Mouse (Mus musculus): ENCODE data around the gene Tet3. TPM values are rescaled to one million over a fixed set of nuclear protein-coding genes. Genes with fewer than 3 reads are reported as not detected.
A peak's percentile ranks its signal among the peaks of the same experiment; 100 is the strongest.

Tet3 gene
- total and polyA plus RNA-seq, 2 experiments from 2014 or later, result 30.8 to 41.9 TPM

DNA sequence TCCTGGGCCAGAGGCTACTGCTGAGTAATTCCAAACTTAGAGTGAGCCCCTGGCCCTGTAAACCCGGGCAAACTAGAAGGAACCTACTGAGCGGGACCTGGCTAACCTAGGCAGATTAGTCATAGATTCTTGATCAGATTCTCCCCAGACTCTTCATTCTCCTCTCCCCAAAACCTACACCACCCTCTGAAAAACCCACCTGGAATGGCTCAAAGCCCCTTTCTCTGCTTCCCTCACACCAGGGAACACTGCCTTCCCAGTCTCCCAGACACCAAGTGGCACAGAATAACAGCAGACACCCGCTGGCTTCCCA, 18.7 kb downstream of the Tet3 start:
- peak overlapping the region; percentile 89 for H3K9ac ChIP-seq (replicated peaks; ENCODE audit: low read length)
- 14% methylated on average over 3 of the region's 3 CpGs for WGBS
- H3K4me3 ChIP-seq (ENCODE audit: low read length), result peak overlapping the region; percentile 68
- peak overlapping the region; percentile 79 for H3K4me2 ChIP-seq (ENCODE audit: low read depth, low read length)
- no peak for TF ChIP-seq CTCF (IDR thresholded peaks at IDR 0.05; ENCODE audit: low read depth)
- ATAC-seq (no peak), DNase-seq (ENCODE audit: low spot score) (no peak)
- no peaks in the 10 kb centered on the region for H3K27me3 ChIP-seq (ENCODE audit: insufficient read depth, low read length)
- no peaks in the 10 kb centered on the region for H3K9me3 ChIP-seq (ENCODE audit: low read length)
- peak overlapping the region; percentile 97; the same call in 1 of the 2 replicates for H3K27ac ChIP-seq
- H3K4me1 ChIP-seq (ENCODE audit: insufficient read depth, low read length), result peaks cover 57% of the 10 kb centered on the region
- no peaks in the 10 kb centered on the region for H3K36me3 ChIP-seq (ENCODE audit: insufficient read depth, low read length)

DNA sequence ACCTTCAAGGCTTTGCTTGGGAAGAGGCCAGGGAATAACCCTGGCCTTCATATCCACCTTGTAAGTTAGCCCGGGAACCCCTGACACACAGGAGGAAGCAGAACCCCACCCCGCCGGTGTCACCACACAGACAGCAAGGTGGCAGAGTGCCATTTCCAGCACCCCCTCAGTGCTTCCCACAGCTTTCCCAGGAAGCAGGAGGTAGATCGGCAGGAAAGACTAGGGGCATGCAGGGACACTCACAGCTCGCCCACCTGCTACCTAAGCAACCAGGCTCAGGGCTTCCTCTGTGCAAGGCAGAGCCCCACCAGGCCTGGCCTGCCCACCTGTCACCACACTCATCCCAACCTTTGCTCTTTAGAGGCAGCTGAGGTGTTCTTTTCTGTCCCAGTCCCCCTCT, 19.1 kb downstream of the Tet3 start:
- H3K4me3 ChIP-seq (ENCODE audit: low read length), result peak overlapping the region; percentile 68
- peaks cover 57% of the 10 kb centered on the region for H3K4me1 ChIP-seq (ENCODE audit: insufficient read depth, low read length)
- H3K27ac ChIP-seq, result peak overlapping the region; percentile 97; the same call in 1 of the 2 replicates
- WGBS, result 41% methylated on average over 5 of the region's 5 CpGs
- no peaks in the 10 kb centered on the region for H3K36me3 ChIP-seq (ENCODE audit: insufficient read depth, low read length)
- no peak for DNase-seq (ENCODE audit: low spot score)
- peak overlapping the region; percentile 79 for H3K4me2 ChIP-seq (ENCODE audit: low read depth, low read length)
- H3K9me3 ChIP-seq (ENCODE audit: low read length), result no peaks in the 10 kb centered on the region
- H3K9ac ChIP-seq (replicated peaks; ENCODE audit: low read length), result peak overlapping the region; percentile 89
- H3K27me3 ChIP-seq (ENCODE audit: insufficient read depth, low read length), result no peaks in the 10 kb centered on the region
- no peak for TF ChIP-seq CTCF (IDR thresholded peaks at IDR 0.05; ENCODE audit: low read depth)
- no peak for ATAC-seq

DNA sequence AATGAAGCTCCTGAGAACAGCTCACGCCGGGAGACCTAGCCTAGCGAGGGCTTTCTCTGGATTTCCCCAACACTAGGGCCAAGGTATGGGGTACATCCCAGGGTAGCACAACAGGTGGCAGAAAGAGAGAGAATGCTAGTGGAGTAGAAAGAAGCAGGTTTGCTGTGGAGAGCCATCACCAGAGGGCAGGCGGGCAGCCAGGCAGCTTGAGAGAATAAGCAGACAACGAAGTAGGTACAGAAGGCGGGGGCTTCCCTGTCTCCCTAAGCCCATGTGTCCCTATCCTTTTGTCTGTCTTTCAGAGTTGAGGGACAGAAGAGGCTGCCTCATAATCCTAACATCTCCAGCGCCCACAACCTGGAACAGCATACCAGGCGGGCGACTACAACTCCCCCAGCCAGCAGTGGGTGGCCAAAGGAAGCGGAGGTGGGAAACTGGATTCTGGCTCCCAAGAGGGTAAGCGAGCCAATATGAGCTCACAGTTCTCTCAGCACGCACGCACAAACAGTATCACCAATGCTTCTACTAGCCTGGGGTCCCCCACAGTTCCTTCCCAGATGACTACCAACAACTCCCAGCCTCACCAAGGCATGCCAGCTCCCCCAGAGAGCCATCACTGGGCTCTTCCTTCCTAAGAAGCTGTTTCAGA, 19.6 kb downstream of the Tet3 start:
- Histone ChIP-seq H3K4me3 (ENCODE audit: low read length) (peak overlapping the region; percentile 68), H3K27ac (no peak overlapping the region), H3K9ac (replicated peaks; ENCODE audit: low read length) (peak overlapping the region; percentile 89), H3K4me2 (ENCODE audit: low read depth, low read length) (peak overlapping the region; percentile 79), H3K36me3 (ENCODE audit: insufficient read depth, low read length) (no peaks in the 10 kb centered on the region), H3K4me1 (ENCODE audit: insufficient read depth, low read length) (peaks cover 52% of the 10 kb centered on the region), H3K9me3 (ENCODE audit: low read length) (no peaks in the 10 kb centered on the region), H3K27me3 (ENCODE audit: insufficient read depth, low read length) (no peaks in the 10 kb centered on the region)
- 50% methylated on average over 13 of the region's 13 CpGs for WGBS
- ATAC-seq (no peak), DNase-seq (ENCODE audit: low spot score) (no peak)
- TF ChIP-seq CTCF (IDR thresholded peaks at IDR 0.05; ENCODE audit: low read depth), result no peak

DNA sequence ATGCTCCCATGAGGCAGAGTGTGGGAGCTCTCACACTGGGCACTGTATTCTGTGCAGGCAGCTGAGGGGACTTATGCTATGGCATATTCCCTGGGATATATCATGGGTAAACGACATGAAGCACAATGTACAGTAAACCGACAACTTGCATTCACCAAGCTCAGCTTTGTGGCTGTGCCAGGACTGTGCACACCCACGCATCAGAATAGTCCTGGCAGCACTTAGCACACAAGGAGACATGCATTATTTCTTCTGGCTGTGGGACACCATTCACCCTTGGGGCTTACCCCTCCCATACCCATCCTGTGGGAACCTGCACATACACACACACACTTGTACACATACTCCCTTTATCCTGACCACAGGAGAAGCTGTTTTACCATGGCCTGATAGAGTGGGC, 20.3 kb downstream of the Tet3 start:
- Histone ChIP-seq H3K27ac (no peak overlapping the region), H3K4me3 (ENCODE audit: low read length) (peak overlapping the region; percentile 68; the same call in 1 of the 2 replicates), H3K9me3 (ENCODE audit: low read length) (no peaks in the 10 kb centered on the region), H3K4me2 (ENCODE audit: low read depth, low read length) (peak overlapping the region; percentile 79), H3K4me1 (ENCODE audit: insufficient read depth, low read length) (peaks cover 45% of the 10 kb centered on the region), H3K9ac (replicated peaks; ENCODE audit: low read length) (no peak overlapping the region; the same call in 1 of the 2 replicates), H3K36me3 (ENCODE audit: insufficient read depth, low read length) (no peaks in the 10 kb centered on the region), H3K27me3 (ENCODE audit: insufficient read depth, low read length) (no peaks in the 10 kb centered on the region)
- no peak for TF ChIP-seq CTCF (IDR thresholded peaks at IDR 0.05; ENCODE audit: low read depth)
- DNase-seq (ENCODE audit: low spot score) (no peak), ATAC-seq (no peak)
- 54% methylated on average over 3 of the region's 3 CpGs for WGBS

DNA sequence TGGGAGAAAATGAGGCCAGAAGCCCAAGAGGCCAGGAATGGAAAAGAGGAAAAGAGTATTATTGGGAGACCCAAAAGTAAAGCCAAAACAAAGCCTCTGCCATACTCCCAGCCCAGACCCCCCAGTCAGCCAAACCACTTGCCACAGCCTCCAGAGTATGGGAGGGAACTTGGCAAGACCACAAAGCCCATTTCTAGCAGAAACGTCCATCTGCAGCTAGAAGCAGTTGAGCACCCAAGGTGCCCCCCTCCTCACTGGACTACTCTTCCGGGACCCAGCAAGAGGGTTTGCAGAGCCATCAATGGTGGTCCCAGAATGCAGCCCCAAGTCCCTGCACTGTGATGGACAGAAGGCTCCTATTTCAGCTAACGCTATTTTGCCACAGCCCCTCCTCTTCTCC, 21.1 kb downstream of the Tet3 start:
- WGBS, result 17% methylated on average over 3 of the region's 3 CpGs
- Histone ChIP-seq H3K9ac (replicated peaks; ENCODE audit: low read length) (no peak overlapping the region; the same call in 1 of the 2 replicates), H3K27ac (no peak overlapping the region), H3K4me3 (ENCODE audit: low read length) (no peak overlapping the region), H3K27me3 (ENCODE audit: insufficient read depth, low read length) (no peaks in the 10 kb centered on the region), H3K4me2 (ENCODE audit: low read depth, low read length) (peak overlapping the region; percentile 79), H3K36me3 (ENCODE audit: insufficient read depth, low read length) (no peaks in the 10 kb centered on the region), H3K4me1 (ENCODE audit: insufficient read depth, low read length) (peaks cover 37% of the 10 kb centered on the region), H3K9me3 (ENCODE audit: low read length) (no peaks in the 10 kb centered on the region)
- no peak for DNase-seq (ENCODE audit: low spot score)
- no peak for TF ChIP-seq CTCF (IDR thresholded peaks at IDR 0.05; ENCODE audit: low read depth)
- ATAC-seq, result no peak

DNA sequence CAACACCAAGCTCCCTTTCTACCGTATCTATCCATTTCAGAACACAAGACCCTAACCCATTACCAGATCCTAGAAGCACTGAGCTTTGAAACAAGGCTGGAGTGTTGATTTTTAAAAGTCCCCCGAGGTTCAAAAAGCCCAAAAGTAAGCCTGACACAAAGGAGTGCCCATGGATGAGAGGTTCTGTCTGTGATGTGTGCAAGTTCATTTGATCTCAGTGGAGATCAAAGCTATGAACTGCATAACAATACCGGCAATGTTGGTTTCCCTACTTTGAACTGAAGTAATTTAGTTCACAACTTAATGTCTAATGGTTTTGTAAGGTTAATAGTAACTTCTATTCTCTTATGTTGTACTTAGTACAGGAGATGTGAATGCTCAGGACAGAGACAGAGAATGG, 21.7 kb downstream of the Tet3 start:
- ATAC-seq (no peak), DNase-seq (ENCODE audit: low spot score) (no peak)
- no peak overlapping the region for H3K27ac ChIP-seq
- no peak for TF ChIP-seq CTCF (IDR thresholded peaks at IDR 0.05; ENCODE audit: low read depth)
- no peaks in the 10 kb centered on the region for H3K9me3 ChIP-seq (ENCODE audit: low read length)
- peaks cover 31% of the 10 kb centered on the region for H3K4me1 ChIP-seq (ENCODE audit: insufficient read depth, low read length)
- peak overlapping the region; percentile 79; the same call in 1 of the 2 replicates for H3K4me2 ChIP-seq (ENCODE audit: low read depth, low read length)
- no peaks in the 10 kb centered on the region for H3K27me3 ChIP-seq (ENCODE audit: insufficient read depth, low read length)
- 80% methylated on average over 3 of the region's 3 CpGs for WGBS
- no peaks in the 10 kb centered on the region for H3K36me3 ChIP-seq (ENCODE audit: insufficient read depth, low read length)
- H3K4me3 ChIP-seq (ENCODE audit: low read length), result no peak overlapping the region
- no peak overlapping the region; the same call in 1 of the 2 replicates for H3K9ac ChIP-seq (replicated peaks; ENCODE audit: low read length)

DNA sequence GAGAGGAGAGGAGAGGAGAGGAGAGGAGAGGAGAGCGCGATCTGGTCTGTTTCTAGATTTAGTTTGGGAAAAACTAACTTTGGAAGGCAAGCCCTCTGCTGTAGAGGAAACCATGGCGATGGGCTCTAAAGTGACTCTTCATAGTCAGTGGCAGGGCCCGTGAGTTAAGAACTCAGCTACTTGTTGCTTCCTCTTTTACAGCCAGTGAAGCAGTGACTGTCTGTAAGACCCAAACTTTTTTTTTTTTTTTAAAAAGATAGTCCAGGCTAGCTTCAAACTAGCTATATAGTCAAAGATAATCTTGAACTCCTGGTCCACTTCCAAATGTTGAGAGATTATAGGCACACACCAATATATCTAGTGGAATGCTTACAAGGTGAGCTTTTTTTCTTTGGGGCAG, 22.3 kb downstream of the Tet3 start:
- H3K36me3 ChIP-seq (ENCODE audit: insufficient read depth, low read length), result no peaks in the 10 kb centered on the region
- no peak for TF ChIP-seq CTCF (IDR thresholded peaks at IDR 0.05; ENCODE audit: low read depth)
- no peak overlapping the region for H3K9ac ChIP-seq (replicated peaks; ENCODE audit: low read length)
- ATAC-seq (no peak), DNase-seq (ENCODE audit: low spot score) (no peak)
- WGBS, result 76% methylated on average over 4 of the region's 4 CpGs
- H3K27me3 ChIP-seq (ENCODE audit: insufficient read depth, low read length), result no peaks in the 10 kb centered on the region
- no peak overlapping the region for H3K27ac ChIP-seq
- H3K9me3 ChIP-seq (ENCODE audit: low read length), result no peaks in the 10 kb centered on the region
- H3K4me2 ChIP-seq (ENCODE audit: low read depth, low read length), result no peak overlapping the region
- no peak overlapping the region for H3K4me3 ChIP-seq (ENCODE audit: low read length)
- peaks cover 29% of the 10 kb centered on the region for H3K4me1 ChIP-seq (ENCODE audit: insufficient read depth, low read length)
